Mouse (Mus musculus) adrenal gland, adult (tissue): ENCODE data around the gene Ebp.

ENCODE experiments used
- DNase-seq, 2 experiments: peaks; one replicate each; pipeline ENCODE4 v3.0.0; 2022 to 2023; ENCODE audit warnings: low spot score in 1 of 2; ENCODE audit not compliant: inconsistent age in 2 of 2

Gene Ebp

GRCm38 (mm10) chrX:8192126-8192639 is 1.1 kb downstream of the Ebp start:
- no peak for DNase-seq

- DNase-seq = no peak
Observed at GRCm38 (mm10) chrX:8182871-8183540, 10.3 kb downstream of the Ebp start.

GRCm38 (mm10) chrX:8179646-8180045 is 13.7 kb downstream of the Ebp start:
- DNase-seq = no peak

- DNase-seq = no peak
Observed at GRCm38 (mm10) chrX:8178871-8179270, 14.4 kb downstream of the Ebp start.

- DNase-seq = peak; percentile 89 to 95
Observed at GRCm38 (mm10) chrX:8175504-8176385, 17.6 kb downstream of the Ebp start, which contains the start of gene Tbc1d25. Gene Tbc1d25, minus strand, starts transcription at chrX:8176181.

GRCm38 (mm10) chrX:8175169-8175503 is 18.2 kb downstream of the Ebp start:
- no peak for DNase-seq

- DNase-seq = no peak
Observed at GRCm38 (mm10) chrX:8167716-8168647, 25.3 kb downstream of the Ebp start.

- DNase-seq = no peak
Observed at GRCm38 (mm10) chrX:8164471-8164870, 28.8 kb downstream of the Ebp start.

GRCm38 (mm10) chrX:8163076-8163475 is 30.2 kb downstream of the Ebp start:
- DNase-seq = no peak

- DNase-seq = peak; percentile 88 to 92
Observed at GRCm38 (mm10) chrX:8145153-8145991, 47.9 kb downstream of the Ebp start, which contains the start of gene Rbm3. Gene Rbm3, minus strand, starts transcription at chrX:8145880.

GRCm38 (mm10) chrX:8143750-8144149 is 49.6 kb downstream of the Ebp start:
- DNase-seq = peak in 1 of 2 experiments; percentile 39

GRCm38 (mm10) chrX:8142948-8143347 is 50.4 kb downstream of the Ebp start:
- DNase-seq = no peak

- DNase-seq = no peak
Observed at GRCm38 (mm10) chrX:8141058-8141457, 52.3 kb downstream of the Ebp start.

GRCm38 (mm10) chrX:8140446-8140845 is 52.9 kb downstream of the Ebp start:
- DNase-seq = no peak

- no peak for DNase-seq
Observed at GRCm38 (mm10) chrX:8139480-8139879, 53.8 kb downstream of the Ebp start.

GRCm38 (mm10) chrX:8135886-8136285 is 57.4 kb downstream of the Ebp start:
- DNase-seq = peak in 1 of 2 experiments; percentile 44
